Mouse (Mus musculus): ENCODE data around the gene Flrt1. TPM values are rescaled to one million over a fixed set of nuclear protein-coding genes. Genes with fewer than 3 reads are reported as not detected.

The Flrt1 gene
- polyA plus RNA-seq, 1 experiment from 2014 or later, result 16.1 TPM

GRCm38 (mm10) chr19:7068661-7069531, 36.6 kb downstream of the Flrt1 start:
- WGBS, result 27% methylated on average over 11 of the region's 11 CpGs
- no peaks in the 10 kb centered on the region for H3K36me3 ChIP-seq (ENCODE audit: control insufficient read depth, insufficient read depth)
- H3K27me3 ChIP-seq (replicated peaks; ENCODE audit: control insufficient read depth, insufficient read depth, low read length), result no peaks in the 10 kb centered on the region
- H3K27ac ChIP-seq (ENCODE audit: low read length), result peak overlapping the region; percentile 48
- no peaks in the 10 kb centered on the region for H3K9me3 ChIP-seq (ENCODE audit: control insufficient read depth, low read length)
- peak overlapping the region; percentile 40; the same call in 1 of the 2 replicates for H3K4me2 ChIP-seq (ENCODE audit: low read length)
- 0 out of 2 replicates have a peak overlapping the region, but pooled peaks have one; percentile 16 for H3K9ac ChIP-seq (replicated peaks; ENCODE audit: low read depth, low read length)
- no peak for ATAC-seq
- H3K4me3 ChIP-seq (replicated peaks; ENCODE audit: low read length), result no peak overlapping the region
- H3K4me1 ChIP-seq (replicated peaks; ENCODE audit: control insufficient read depth, insufficient read depth, low read length), result peaks cover 66% of the 10 kb centered on the region

GRCm38 (mm10) chr19:7068136-7068535, 37.4 kb downstream of the Flrt1 start:
- Histone ChIP-seq H3K4me3 (replicated peaks; ENCODE audit: low read length) (no peak overlapping the region), H3K27me3 (replicated peaks; ENCODE audit: control insufficient read depth, insufficient read depth, low read length) (no peaks in the 10 kb centered on the region), H3K9me3 (ENCODE audit: control insufficient read depth, low read length) (no peaks in the 10 kb centered on the region), H3K4me1 (replicated peaks; ENCODE audit: control insufficient read depth, insufficient read depth, low read length) (peaks cover 61% of the 10 kb centered on the region), H3K4me2 (ENCODE audit: low read length) (peak overlapping the region; percentile 40), H3K36me3 (ENCODE audit: control insufficient read depth, insufficient read depth) (no peaks in the 10 kb centered on the region), H3K27ac (ENCODE audit: low read length) (peak overlapping the region; percentile 48; the same call in 1 of the 2 replicates), H3K9ac (replicated peaks; ENCODE audit: low read depth, low read length) (no peak overlapping the region)
- WGBS, result under 1% methylated on average over 14 of the region's 14 CpGs
- ATAC-seq, result peak; percentile 64

GRCm38 (mm10) chr19:7067344-7068050, 38.0 kb downstream of the Flrt1 start:
- H3K9me3 ChIP-seq (ENCODE audit: control insufficient read depth, low read length), result no peaks in the 10 kb centered on the region
- H3K9ac ChIP-seq (replicated peaks; ENCODE audit: low read depth, low read length), result no peak overlapping the region
- no peak overlapping the region for H3K4me3 ChIP-seq (replicated peaks; ENCODE audit: low read length)
- H3K27me3 ChIP-seq (replicated peaks; ENCODE audit: control insufficient read depth, insufficient read depth, low read length), result no peaks in the 10 kb centered on the region
- ATAC-seq, result peak; percentile 1; the same call in 1 of the 2 replicates
- peaks cover 59% of the 10 kb centered on the region for H3K4me1 ChIP-seq (replicated peaks; ENCODE audit: control insufficient read depth, insufficient read depth, low read length)
- no peaks in the 10 kb centered on the region for H3K36me3 ChIP-seq (ENCODE audit: control insufficient read depth, insufficient read depth)
- peak overlapping the region; percentile 33; the same call in 1 of the 2 replicates for H3K27ac ChIP-seq (ENCODE audit: low read length)
- no peak overlapping the region for H3K4me2 ChIP-seq (ENCODE audit: low read length)
- whole genome bisulfite sequencing, result 50% methylated on average over 20 of the region's 20 CpGs

- ATAC-seq, result no peak
- Histone ChIP-seq H3K4me2 (ENCODE audit: low read length) (no peak overlapping the region), H3K4me1 (replicated peaks; ENCODE audit: control insufficient read depth, insufficient read depth, low read length) (peaks cover 53% of the 10 kb centered on the region)
Measured at GRCm38 (mm10) chr19:7066828-7067342, 38.6 kb downstream of the Flrt1 start.

GRCm38 (mm10) chr19:7066034-7066827, 39.3 kb downstream of the Flrt1 start:
- peaks cover 53% of the 10 kb centered on the region for H3K4me1 ChIP-seq (replicated peaks; ENCODE audit: control insufficient read depth, insufficient read depth, low read length)
- WGBS, result 25% methylated on average over 15 of the region's 15 CpGs
- H3K9ac ChIP-seq (replicated peaks; ENCODE audit: low read depth, low read length), result peak overlapping the region; percentile 32; the same call in 1 of the 2 replicates
- no peaks in the 10 kb centered on the region for H3K27me3 ChIP-seq (replicated peaks; ENCODE audit: control insufficient read depth, insufficient read depth, low read length)
- H3K27ac ChIP-seq (ENCODE audit: low read length), result peak overlapping the region; percentile 69; the same call in 1 of the 2 replicates
- ATAC-seq, result no peak
- no peak overlapping the region for H3K4me3 ChIP-seq (replicated peaks; ENCODE audit: low read length)
- H3K9me3 ChIP-seq (ENCODE audit: control insufficient read depth, low read length), result no peaks in the 10 kb centered on the region
- H3K36me3 ChIP-seq (ENCODE audit: control insufficient read depth, insufficient read depth), result no peaks in the 10 kb centered on the region
- H3K4me2 ChIP-seq (ENCODE audit: low read length), result peak overlapping the region; percentile 5; the same call in 1 of the 2 replicates

More at GRCm38 (mm10) chr19:7066828-7067342, 38.6 kb downstream of the Flrt1 start:
- H3K27me3 ChIP-seq (replicated peaks; ENCODE audit: control insufficient read depth, insufficient read depth, low read length), result no peaks in the 10 kb centered on the region
- no peak overlapping the region for H3K27ac ChIP-seq (ENCODE audit: low read length)
- 47% methylated on average over 8 of the region's 8 CpGs for WGBS
- H3K9ac ChIP-seq (replicated peaks; ENCODE audit: low read depth, low read length), result no peak overlapping the region
- no peaks in the 10 kb centered on the region for H3K9me3 ChIP-seq (ENCODE audit: control insufficient read depth, low read length)
- no peaks in the 10 kb centered on the region for H3K36me3 ChIP-seq (ENCODE audit: control insufficient read depth, insufficient read depth)
- H3K4me3 ChIP-seq (replicated peaks; ENCODE audit: low read length), result no peak overlapping the region

- H3K4me3 ChIP-seq (replicated peaks; ENCODE audit: low read length), result no peak overlapping the region
- H3K4me1 ChIP-seq (replicated peaks; ENCODE audit: control insufficient read depth, insufficient read depth, low read length), result peaks cover 42% of the 10 kb centered on the region
- ATAC-seq, result peak; percentile 64
- no peaks in the 10 kb centered on the region for H3K27me3 ChIP-seq (replicated peaks; ENCODE audit: control insufficient read depth, insufficient read depth, low read length)
- H3K9ac ChIP-seq (replicated peaks; ENCODE audit: low read depth, low read length), result no peak overlapping the region
- no peak overlapping the region for H3K27ac ChIP-seq (ENCODE audit: low read length)
- 0% methylated on average over 3 of the region's 3 CpGs for WGBS
- H3K4me2 ChIP-seq (ENCODE audit: low read length), result no peak overlapping the region
- no peaks in the 10 kb centered on the region for H3K9me3 ChIP-seq (ENCODE audit: control insufficient read depth, low read length)
- H3K36me3 ChIP-seq (ENCODE audit: control insufficient read depth, insufficient read depth), result no peaks in the 10 kb centered on the region
Measured at GRCm38 (mm10) chr19:7064571-7064970, 41.0 kb downstream of the Flrt1 start.

- no peaks in the 10 kb centered on the region for H3K9me3 ChIP-seq (ENCODE audit: control insufficient read depth, low read length)
Measured at GRCm38 (mm10) chr19:7062916-7063315, 42.6 kb downstream of the Flrt1 start.

GRCm38 (mm10) chr19:7062110-7062509, 43.4 kb downstream of the Flrt1 start:
- no peak overlapping the region for H3K27ac ChIP-seq (ENCODE audit: low read length)
- no peaks in the 10 kb centered on the region for H3K9me3 ChIP-seq (ENCODE audit: control insufficient read depth, low read length)
- no peaks in the 10 kb centered on the region for H3K27me3 ChIP-seq (replicated peaks; ENCODE audit: control insufficient read depth, insufficient read depth, low read length)
- no peak overlapping the region for H3K9ac ChIP-seq (replicated peaks; ENCODE audit: low read depth, low read length)
- ATAC-seq, result no peak
- WGBS, result 89% methylated on average over 5 of the region's 5 CpGs
- H3K36me3 ChIP-seq (ENCODE audit: control insufficient read depth, insufficient read depth), result no peaks in the 10 kb centered on the region
- no peak overlapping the region for H3K4me3 ChIP-seq (replicated peaks; ENCODE audit: low read length)
- H3K4me1 ChIP-seq (replicated peaks; ENCODE audit: control insufficient read depth, insufficient read depth, low read length), result peaks cover 29% of the 10 kb centered on the region
- H3K4me2 ChIP-seq (ENCODE audit: low read length), result no peak overlapping the region

More at GRCm38 (mm10) chr19:7062916-7063315, 42.6 kb downstream of the Flrt1 start:
- Histone ChIP-seq H3K27ac (ENCODE audit: low read length) (no peak overlapping the region), H3K4me1 (replicated peaks; ENCODE audit: control insufficient read depth, insufficient read depth, low read length) (peaks cover 29% of the 10 kb centered on the region), H3K27me3 (replicated peaks; ENCODE audit: control insufficient read depth, insufficient read depth, low read length) (no peaks in the 10 kb centered on the region), H3K9ac (replicated peaks; ENCODE audit: low read depth, low read length) (no peak overlapping the region), H3K4me2 (ENCODE audit: low read length) (no peak overlapping the region), H3K36me3 (ENCODE audit: control insufficient read depth, insufficient read depth) (no peaks in the 10 kb centered on the region), H3K4me3 (replicated peaks; ENCODE audit: low read length) (no peak overlapping the region)
- 89% methylated on average over 8 of the region's 8 CpGs for WGBS
- ATAC-seq, result no peak
